11 mouse cellular contexts compared by ENCODE assay signal in genomic region chr3:50660566-50660965, GRCm38 (mm10).
"Had no signal": no experiment of that assay in that cellular context is flagged by ENCODE, and none has a peak within 500 bp of the region (broad histone marks: within the 10 kb centered on the region; RNA-seq: fewer than 3 reads in every experiment).

No protein-coding gene starts in this region.

- H3K4me1 ChIP-seq: neural tube, embryonic 12.5 days; neural tube, embryonic 13.5 days; neural tube, embryonic 15.5 days; stomach, embryonic 15.5 days had no signal

- H3K4me3 ChIP-seq: neural tube, embryonic 12.5 days; neural tube, embryonic 13.5 days; neural tube, embryonic 15.5 days; stomach, embryonic 15.5 days had no signal

- H3K27me3 ChIP-seq: neural tube, embryonic 12.5 days; neural tube, embryonic 13.5 days; neural tube, embryonic 15.5 days; stomach, embryonic 15.5 days had no signal

- DNase-seq: retina, postnatal 1 day; right cerebral cortex, adult 18-20 months; right cerebral cortex, postnatal 14 days; right cerebral cortex, postnatal 25 days; right cerebral cortex, postnatal 4 days; spleen, adult 18-20 months had no signal

- H3K36me3 ChIP-seq: neural tube, embryonic 12.5 days; neural tube, embryonic 13.5 days; neural tube, embryonic 15.5 days; stomach, embryonic 15.5 days had no signal

- H3K27ac ChIP-seq: neural tube, embryonic 12.5 days; neural tube, embryonic 13.5 days; neural tube, embryonic 15.5 days; stomach, embryonic 15.5 days; stomach, postnatal 0 days had no signal

- H3K9me3 ChIP-seq: neural tube, embryonic 12.5 days; neural tube, embryonic 13.5 days; neural tube, embryonic 15.5 days; stomach, embryonic 15.5 days had no signal
